Mouse (Mus musculus) MEL (cell line): ENCODE results near the gene Nelfb.

Source experiments
- BHLHE40 ChIP-seq: IDR thresholded peaks from 2 replicates; pipeline ENCODE4 v1.6.1; 2012; ENCODE audit warnings: low read depth, mild to moderate bottlenecking, inconsistent platforms, low read length, improper control_type of control experiment, borderline replicate concordance
- CTCF ChIP-seq, 3 experiments: IDR thresholded peaks in 2 of 3; conservative IDR thresholded peaks in 1 of 3; 2 replicates each; pipeline ENCODE4 v1.5.1; 2011 to 2012; ENCODE audit warnings: low read length in 3 of 3, low read depth in 2 of 3, mild to moderate bottlenecking in 2 of 3, improper control_type of control experiment in 1 of 3, inconsistent platforms in 1 of 3, mixed read lengths in 1 of 3, moderate library complexity in 1 of 3; ENCODE audit not compliant: control insufficient read depth in 1 of 3, insufficient read depth in 1 of 3, poor library complexity in 1 of 3, severe bottlenecking in 1 of 3
- POLR2A ChIP-seq, 2 experiments: IDR thresholded peaks; 2 replicates each; pipeline ENCODE4 v1.6.1; 2011 to 2012; ENCODE audit warnings: low read length in 2 of 2, mild to moderate bottlenecking in 2 of 2, control low read depth in 1 of 2, improper control_type of control experiment in 1 of 2, low read depth in 1 of 2, moderate library complexity in 1 of 2; ENCODE audit not compliant: control insufficient read depth in 1 of 2, insufficient read depth in 1 of 2, poor library complexity in 1 of 2
- USF1 ChIP-seq: IDR thresholded peaks from 2 replicates; pipeline ENCODE4 v1.6.1; 2014; ENCODE audit warnings: low read depth, mild to moderate bottlenecking, inconsistent platforms, low read length, improper control_type of control experiment, moderate library complexity
- ZMIZ1 ChIP-seq: IDR thresholded peaks from 2 replicates; pipeline ENCODE4 v1.6.1; 2012; ENCODE audit warnings: low read depth, mild to moderate bottlenecking, inconsistent platforms, low read length, improper control_type of control experiment, moderate library complexity

DNA sequence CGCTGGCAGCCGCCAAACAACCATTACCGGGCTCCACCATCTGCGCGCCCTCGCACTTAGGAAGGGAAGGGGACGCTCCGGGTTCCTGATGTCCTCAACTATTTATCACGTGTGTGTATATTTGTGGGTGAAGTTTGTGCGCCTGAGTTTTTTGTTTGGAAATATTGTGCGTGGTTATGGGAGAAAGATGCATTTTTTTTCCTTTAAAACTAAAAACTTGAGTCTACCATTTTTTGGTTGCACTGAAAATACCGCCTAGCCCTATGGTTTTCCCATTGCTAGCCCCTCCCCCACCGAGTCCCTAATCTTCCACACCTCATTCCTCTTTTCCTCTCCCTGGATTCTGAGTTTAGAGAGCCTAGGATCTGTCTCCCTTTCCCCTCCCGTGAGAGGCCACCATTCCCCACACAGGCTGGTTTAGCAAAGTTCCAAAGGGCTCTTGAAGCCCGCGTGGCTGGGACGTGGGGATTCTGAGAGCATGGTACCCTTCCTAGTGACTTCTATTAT is 29.3 kb downstream of the Nelfb start:
- TF ChIP-seq USF1 (peak; percentile 24; the same call in 1 of the 2 replicates), POLR2A (IDR thresholded peaks at IDR 0.05; ENCODE audit: control insufficient read depth in 1 of 2, insufficient read depth in 1 of 2, low read depth in 1 of 2, low read length in 2 of 2, poor library complexity in 1 of 2) (peak in 1 of 2 experiments; percentile 18; a peak in 1 of 4 replicates), CTCF (IDR thresholded peaks at IDR 0.05 in 2 of 3, conservative IDR thresholded peaks at IDR 0.05 in 1 of 3; ENCODE audit: control insufficient read depth in 1 of 3, insufficient read depth in 1 of 3, low read depth in 2 of 3, low read length in 3 of 3, poor library complexity in 1 of 3, severe bottlenecking in 1 of 3) (no peak), ZMIZ1 (no peak), BHLHE40 (peak; percentile 14; the same call in 1 of the 2 replicates)
